Mouse (Mus musculus) 416B (cell line): ENCODE data around the gene Zfp688.
"Not testable (repeated sequence)": the region's sequence is repeated elsewhere in the genome, so short reads cannot be mapped to it uniquely, and the experiment has no call there.

Experiments used
- DNase-seq: peaks from one replicate; pipeline ENCODE4 v3.0.0; 2011; ENCODE audit warnings: low read depth

Zfp688 gene

DNA sequence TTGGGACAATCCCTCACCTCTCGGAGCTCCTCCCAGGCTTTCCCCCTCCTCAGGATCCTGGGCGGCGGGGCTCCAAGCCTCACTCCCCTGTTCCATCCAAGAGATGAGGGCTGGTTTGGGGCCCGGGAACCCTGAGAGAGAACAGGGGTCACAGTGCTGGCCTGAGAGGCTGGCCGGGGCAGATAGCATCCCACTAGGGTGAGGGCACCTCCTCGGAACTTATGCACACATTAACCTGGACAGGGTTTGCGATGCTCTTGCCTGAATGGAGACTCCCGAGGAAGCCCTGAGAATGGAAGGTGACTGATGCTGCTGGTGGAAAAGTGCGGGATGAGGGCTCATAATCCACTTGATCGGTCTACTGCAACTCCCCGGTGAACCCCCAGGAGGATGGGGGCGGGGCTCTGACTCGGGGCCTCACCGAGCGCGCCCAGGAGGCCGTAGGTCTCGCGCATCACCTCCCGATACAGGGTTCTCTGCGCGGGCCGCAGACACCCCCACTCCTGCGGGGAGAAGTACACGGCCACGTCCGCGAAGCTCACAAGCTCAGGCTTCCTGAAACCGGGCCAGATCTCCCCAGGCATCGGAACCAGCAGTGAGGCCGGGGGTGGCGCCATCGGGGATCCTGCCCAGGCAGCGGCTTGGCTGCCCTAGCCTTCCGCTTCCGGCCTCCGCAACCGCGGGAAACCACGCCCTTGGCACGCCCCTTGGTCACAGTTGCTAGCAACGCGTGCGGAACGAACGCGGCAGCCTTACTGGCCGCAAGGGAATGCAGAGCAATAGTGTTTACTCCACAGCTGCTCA is at the start of gene Zfp688:
Gene Zfp688, minus strand, starts transcription at position 681 of the 804 bp plus-strand sequence.
- peak; percentile 92 for DNase-seq

DNA sequence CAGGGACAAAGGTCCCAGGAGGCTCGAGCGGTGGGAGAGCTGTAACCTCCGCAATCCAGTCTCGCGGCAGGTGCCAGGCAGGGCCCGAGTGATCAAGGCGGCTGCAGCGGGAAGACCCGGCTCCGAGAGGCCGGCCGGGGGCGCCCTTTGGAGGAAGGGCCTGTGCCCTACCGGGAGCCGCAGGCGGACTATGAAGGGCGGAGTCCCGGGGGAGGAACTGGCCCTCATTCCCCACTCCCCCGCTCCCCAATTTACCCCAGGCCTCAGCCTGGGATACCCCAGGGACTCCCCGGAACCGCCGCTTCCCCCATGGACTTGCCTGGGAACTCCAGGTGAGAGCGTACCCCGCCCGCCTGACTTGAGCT is 49.8 kb upstream of the Zfp688 start:
- no peak for DNase-seq

DNA sequence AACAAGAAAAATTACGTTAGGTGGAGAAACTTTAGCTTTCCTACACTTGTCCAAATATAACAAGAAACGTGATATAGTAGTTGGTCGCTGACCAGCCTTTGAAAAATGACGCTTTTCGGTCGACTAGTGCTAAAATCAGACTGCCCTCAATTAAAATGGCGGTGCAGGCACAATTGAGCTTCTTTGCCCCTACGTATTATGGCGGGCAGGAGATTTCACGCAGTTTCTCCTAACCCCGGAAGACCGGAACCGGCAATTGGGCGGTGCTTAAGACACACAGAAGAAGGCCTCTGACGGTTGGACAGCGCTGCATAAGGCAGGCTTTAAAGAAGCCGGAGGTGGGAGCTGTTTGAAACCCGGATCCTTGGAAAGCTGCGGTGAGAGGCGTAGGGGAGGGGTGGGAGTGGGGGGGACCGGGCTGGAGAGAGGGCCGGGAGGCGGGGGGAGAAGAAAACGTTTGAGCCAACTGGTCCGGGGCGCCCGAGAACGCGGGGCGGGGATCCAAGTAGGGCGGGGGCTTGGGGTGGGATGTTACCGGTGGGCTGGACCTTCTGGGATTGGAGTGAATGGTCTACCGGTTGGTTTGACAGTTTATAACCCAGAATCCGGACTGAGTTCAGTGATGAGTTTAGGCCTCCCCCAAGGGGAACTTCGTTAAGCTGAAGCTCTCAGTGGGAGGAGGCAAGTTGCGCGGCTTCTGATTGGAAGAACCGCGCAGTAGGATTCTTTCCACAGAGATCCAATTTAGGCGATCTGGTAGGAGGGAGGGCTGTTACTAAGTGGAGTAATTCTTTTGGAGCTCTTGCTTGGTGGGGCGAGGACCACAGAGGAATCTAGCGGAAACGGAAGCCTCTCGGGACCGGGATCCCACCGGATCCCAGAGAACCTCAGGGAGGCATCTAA is 49.1 kb upstream of the Zfp688 start:
- peak; percentile 99 for DNase-seq

DNA sequence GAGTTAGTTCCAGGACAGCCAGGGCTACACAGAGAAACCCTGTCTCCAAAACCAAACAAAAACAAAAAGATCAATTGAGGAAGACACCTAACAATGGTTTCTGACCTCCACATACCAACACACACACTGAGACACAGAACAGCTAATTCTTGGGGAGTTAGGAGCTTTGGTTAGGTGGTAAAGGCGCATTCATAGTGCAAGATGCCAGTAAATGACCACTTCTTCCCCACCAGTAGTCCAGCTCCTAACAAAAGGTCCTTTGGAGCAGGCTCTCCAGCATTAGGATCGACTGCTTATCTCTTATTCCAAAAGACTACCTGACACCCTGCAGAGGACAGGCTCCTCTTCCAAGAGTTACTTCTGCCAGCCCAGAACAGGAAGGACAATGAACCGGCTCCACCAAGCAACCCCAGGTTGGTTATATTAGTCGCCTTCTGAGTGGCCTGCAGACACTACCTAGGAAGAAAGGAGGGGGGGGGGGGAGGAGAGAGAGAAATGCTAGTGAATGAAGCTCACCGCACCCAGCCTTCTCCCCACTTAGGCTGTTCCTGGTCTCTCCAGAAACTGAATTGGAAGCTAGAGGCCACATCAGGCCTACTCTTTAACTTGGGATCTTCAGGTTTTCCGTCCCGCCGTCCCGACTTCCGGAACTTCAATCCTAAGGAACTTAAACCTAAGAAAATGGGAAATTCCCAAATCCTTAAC is 48.3 kb upstream of the Zfp688 start:
- DNase-seq, result peak; percentile 75

DNA sequence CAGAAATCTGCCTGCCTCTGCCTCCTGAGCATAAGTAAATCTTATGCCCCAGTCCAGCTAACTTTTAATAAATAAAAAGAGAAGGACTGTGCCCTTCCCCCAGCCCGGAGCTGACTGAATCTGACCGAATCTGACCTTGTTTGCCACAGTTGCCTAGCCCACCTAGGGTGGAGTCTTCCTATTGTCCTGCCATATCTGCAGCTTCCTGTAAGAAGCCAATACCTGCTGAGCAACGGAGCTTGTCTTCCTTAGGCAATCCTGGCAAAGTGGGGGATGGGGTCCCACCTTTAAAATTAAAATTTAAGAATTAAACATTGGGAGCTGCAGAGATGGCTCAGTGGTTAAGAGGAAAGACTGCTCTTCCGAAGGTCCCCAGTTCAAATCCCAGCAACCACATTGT is 44.7 kb upstream of the Zfp688 start:
- DNase-seq, result no peak

DNA sequence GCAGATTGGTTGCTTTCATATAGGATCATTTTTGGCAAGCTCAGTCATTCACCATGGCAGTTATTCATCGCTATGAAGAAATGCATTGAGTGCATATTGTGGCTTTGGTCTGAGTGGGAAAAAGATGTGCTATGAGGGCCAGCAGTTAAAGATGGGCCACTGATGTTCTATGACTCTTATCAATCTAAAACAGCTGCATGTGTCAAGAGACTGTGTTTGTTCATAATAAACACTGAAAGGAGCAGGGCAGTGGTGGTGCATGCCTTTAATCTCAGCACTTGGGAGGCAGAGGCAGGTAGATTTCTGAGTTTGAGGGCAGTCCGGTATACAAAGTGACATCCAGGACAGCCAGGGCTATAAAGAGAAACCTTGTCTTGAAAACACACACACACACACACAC is 43.8 kb upstream of the Zfp688 start:
- not testable (repeated sequence) for DNase-seq

DNA sequence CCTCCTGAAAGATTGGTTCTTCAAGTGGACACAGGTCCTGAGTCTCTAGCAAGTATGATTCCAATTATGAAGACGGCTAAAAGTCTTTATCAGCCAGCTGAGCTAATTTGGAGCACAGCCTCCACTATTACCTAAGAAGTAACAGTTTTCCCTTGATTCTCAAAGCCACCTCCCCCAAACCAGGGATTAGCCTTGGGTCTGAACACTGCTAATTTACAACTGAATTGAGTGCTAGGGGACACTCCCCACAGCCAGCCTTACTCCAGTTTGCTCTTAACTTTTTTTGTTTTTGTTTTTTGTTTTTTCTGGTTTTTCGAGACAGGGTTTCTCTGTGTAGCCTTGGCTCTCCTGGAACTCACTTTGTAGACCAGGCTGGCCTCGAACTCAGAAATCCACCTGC is 43.3 kb upstream of the Zfp688 start:
- no peak for DNase-seq

DNA sequence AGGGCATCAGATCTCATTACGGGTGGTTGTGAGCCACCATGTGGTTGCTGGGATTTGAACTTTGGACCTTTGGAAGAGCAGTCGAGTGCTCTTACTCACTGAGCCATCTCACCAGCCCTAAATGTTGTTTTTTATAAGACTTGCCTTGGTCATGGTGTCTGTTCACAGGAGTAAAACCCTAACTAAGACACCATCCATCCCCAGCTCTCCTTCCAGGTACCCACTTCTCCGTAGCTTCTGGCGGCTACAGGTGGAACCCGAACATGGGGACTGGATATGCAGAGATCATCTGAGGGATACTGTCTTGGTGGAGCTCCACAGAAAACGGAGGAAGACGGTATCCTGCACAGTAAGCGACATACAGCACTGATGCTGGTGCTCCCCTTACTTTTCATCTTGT is 37.4 kb upstream of the Zfp688 start, which contains the start of gene Prr14:
Gene Prr14, plus strand, starts transcription at position 301 of the 400 bp plus-strand sequence.
- DNase-seq, result not testable (repeated sequence)

DNA sequence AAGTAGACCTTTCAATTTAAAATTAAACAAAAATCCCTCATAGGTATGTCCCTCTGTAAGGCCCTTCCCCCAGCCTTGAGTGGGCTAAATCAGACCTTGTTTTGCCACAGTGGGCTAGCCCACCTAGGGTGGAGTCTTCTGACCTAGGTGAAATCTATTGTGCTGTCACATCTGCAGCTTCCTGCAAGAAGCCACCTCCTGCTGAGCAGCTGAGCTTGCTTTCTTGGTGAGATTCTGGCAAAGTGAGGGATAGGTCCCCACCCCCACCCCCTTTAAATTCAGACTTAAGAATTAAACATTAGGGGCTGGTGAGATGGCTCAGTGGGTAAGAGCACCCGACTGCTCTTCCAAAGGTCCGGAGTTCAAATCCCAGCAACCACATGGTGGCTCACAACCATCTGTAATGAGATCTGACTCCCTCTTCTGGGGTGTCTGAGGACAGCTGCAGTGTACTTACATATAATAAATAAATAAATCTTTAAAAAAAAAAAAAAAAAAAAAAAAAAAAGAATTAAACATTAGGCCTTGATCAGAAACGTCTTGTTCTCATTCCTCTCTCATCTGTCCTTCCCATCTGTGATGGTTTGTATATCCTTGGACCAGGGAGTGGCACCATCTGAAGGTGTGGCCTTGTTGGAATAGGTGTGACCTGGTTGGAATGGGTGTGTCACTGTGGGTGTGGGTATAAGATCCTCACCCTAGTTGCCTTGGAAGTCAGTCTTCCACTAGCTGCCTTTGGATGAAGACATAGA is 36.7 kb upstream of the Zfp688 start:
- DNase-seq, result not testable (repeated sequence)

DNA sequence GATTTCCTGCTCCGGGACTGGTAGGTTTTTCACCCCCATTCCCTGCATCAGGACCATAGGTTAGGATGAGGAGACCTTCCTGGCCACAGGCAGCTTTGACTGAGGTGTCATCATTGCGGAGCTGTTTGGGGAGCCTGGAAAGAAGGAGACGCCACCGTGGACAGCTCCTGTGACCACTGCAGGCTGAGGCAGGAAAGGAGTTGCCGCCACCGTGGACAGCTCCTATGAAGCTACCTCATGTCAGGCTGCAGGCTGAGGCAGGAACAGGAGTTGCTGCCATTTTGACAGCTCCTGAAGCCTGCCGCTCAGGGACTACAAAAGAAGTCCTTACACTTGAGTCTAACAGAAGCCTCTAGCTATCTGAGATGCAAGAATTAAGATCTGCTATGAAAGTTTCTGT is 33.0 kb upstream of the Zfp688 start:
- no peak for DNase-seq

DNA sequence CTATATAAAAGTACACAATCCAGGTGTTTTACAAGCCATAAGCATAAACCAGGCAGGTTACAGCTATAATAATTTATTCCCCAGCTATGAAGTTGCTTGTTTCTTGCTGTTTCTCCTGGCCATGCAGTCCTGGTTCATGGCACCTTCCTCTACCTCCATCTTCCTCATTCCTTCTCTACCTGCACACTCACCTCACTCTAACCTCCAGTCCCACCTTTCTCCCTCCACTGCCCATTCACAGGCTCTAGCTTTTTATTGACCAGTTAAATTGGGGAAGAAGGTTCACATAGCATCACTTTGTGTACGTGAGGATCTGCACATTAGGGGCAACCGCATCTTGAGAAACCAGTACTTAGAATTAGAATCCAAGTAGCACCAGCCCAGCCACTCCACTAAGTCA is 31.2 kb upstream of the Zfp688 start:
- DNase-seq, result no peak

DNA sequence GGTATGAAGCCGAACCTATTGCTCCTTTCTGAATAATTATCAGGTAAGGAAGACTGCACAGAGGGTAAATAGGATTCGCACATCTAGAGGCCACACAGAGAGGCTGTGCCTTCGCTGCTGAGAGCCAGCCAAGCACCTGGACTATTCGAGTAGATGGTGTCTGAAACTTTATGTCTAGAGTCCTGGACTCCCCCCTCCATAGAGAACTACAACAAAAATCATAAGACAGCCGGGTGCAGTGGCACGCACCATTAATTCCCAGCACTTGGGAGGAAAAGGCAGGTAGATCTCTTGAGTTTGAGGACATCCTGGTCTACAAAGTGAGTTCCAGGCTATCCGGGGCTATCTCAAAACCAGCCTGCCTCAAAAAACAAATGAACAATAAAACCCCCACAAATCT is 28.1 kb upstream of the Zfp688 start:
- DNase-seq, result no peak

DNA sequence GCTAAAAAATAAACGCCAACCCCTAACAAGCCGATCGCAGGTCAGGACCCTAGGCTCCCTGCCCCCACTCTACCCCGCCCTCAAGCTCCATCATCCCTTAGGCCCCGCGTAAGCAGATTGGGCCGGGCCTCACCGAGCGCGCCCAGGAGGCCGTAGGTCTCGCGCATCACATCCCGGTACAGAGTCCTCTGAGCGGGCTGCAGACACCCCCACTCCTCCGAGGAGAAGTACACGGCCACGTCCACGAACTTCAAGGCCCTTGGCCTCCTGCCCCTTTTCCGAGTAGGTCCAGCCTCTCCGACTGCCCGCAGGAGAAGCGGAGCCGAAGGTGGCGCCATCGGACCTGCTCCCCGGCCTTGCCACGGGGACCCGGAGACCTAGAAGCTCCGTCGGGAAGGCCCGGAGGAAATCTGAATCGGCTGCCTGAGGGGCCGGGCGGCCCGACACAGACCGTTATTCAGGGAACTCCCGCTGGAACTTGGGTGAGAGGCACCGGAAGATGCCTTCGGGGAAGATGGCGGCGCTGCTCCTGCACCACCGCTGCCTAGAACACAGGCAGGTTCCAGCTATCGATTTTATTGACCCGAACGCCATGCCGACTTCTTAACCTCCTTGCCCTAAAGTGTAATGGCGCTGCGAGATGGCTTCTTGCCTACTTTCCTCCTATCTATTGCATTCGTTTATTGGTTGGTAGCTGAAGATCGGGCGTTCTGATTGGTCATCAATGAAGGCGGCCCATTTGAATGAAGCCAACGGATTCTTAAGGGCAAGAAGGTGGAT is 26.8 kb upstream of the Zfp688 start, which contains the start of gene Zfp689:
Gene Zfp689, minus strand, starts transcription at position 638 of the 780 bp plus-strand sequence.
- peak; percentile 99 for DNase-seq

DNA sequence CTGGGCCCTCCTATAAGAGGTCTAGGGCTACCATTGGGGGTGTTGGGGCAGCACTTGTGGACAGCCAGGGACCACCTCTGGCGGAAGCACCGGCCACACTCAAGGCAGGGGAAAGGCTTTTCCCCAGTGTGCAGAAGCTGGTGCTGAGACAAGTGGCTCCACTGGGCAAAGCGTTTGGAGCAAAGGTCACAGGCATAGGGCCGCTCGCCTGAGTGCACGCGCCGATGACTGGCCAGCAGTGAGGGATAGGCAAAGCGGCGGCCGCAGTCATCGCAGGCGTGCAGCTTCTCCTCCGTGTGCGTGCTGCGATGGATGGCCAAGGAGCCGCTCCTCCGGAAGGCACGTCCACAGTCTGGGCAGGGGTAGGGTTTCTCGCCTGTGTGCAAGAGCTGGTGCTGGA is 22.1 kb upstream of the Zfp688 start:
- DNase-seq, result no peak

DNA sequence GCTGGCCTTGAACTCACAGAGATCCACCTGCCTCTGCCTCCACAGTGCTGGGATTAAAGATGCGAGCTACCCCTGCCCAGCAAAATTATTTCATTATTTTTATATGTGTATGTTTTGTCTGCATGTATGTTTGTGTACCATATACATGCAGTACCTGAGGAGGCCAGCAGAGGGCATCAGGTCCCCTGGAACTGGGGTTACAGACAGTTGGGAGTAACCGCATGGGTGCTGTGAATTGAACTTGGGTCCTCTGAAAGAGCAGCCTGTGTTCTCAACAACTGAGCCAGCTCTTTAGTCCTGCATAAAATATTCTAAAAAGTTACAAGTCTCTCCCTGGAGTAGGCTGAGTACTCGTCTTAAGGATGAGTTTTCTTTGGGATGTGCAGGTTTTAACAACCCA is 15.9 kb upstream of the Zfp688 start:
- DNase-seq, result peak; percentile 31

DNA sequence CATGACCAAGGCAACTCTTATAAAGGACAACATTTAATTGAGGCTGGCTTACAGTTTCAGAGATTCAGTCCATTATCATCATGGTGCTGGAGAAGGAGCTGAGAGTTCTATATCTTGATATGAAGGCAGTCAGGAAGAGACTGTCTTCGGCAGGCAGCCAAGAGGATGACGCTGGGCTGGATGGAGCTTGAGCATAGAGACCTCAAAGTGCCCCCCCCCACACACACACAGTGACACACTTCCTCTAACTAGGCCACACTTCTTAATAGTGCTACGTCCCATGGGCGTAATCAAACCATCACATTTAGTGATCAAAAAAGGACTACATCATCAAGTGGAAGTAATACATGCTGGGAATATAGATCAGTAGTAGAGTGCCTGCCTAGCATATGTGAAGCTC is 13.3 kb upstream of the Zfp688 start:
- DNase-seq, result peak; percentile 68

DNA sequence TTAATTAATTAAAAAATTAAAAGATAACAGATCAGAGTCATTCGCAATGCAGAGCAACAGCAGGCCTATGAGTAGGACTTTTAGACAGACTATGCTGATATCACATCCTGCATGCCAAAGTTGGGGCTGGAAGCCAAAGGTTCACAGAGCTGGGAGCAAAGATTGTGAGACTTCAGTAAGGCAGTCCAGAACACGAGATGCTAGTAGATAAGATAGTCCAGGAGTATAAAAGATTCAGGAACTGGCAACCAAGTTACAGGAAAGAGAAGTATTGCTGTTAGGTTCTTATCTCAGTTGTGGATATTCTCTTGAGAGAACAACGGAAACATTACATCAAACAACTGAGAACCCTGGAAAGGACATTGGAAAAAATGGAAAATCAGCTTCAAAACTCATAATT is 4.5 kb upstream of the Zfp688 start:
- DNase-seq, result peak; percentile 73

DNA sequence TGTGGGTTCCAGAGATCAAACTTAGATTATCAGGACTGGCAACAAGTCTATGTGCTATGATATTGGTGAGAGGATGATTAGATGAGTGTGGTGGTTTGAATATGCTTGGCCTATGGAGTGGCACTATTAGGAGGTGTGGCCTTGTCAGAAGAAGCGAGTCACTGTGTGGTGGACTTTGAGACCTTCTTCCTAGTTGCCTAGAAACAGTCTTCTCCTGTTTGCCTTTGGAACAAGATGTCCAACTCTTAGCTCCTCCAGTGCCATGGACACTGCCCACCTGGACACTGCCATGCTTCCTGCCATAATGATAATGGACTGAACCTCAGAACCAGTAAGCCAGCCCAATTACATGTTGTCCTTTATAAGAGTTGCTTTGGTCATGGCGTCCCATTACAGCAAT is 4.0 kb upstream of the Zfp688 start:
- no peak for DNase-seq

DNA sequence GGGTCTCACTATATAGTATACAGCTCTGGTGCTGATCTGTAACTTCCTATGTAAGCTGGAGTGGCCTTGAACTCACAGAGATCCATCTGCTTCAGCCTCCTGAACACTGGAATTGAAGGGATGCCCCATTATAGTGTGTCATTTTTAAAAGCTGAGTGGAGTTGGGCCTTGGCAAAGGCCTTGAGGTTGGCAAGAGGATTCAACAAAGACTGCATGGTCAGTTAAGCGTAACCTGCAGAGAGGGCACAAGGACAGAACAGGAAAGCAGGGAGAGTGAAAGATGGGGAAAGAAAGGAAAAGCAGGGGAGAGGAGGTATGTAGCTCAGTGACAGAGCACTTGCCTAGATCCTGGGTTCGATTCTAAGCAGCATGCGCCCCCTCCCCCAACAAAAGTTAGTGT is 3.4 kb upstream of the Zfp688 start:
- DNase-seq, result no peak

DNA sequence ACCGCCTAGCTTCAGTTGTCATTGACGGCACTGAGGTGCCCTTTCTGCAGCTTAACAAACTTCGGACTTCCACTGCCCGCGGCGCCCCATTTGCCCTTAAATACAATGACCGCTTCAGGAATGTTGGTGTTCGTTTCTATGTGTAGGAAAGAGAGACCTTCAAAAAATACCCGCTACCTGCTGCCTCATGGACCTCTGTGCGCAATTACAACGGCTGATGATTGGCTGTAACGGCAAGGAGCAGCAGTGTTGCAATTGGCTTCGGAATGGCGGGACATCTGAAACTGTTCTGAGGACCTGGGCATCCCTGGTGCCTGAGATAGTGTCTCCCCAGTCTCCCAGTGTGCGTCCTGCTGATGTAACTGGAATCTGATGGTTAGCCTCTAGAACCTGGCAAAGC is 379 bp upstream of the Zfp688 start:
- DNase-seq, result no peak

DNA sequence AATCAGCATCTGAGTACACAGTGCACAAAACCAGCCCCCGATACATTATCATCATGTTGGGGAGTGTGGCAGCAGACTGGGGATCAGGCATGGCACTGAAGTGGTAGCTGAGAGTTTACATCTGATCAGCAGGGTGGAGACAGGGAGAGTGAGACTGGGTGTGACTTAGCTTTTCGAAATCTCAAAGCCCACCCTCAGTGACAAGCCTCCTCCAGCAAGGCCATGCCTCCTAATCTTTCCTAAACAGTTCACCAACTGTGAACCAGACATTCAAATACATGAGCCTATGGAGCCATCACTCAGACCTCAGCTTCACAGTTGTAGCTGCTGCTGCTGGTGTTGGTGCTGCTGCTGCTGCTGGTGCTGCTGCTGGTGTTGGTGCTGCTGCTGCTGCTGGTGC is 10.4 kb downstream of the Zfp688 start:
- no peak for DNase-seq
